Comparison of ENCODE assay signal across 19 mouse cellular contexts in the genomic region with DNA sequence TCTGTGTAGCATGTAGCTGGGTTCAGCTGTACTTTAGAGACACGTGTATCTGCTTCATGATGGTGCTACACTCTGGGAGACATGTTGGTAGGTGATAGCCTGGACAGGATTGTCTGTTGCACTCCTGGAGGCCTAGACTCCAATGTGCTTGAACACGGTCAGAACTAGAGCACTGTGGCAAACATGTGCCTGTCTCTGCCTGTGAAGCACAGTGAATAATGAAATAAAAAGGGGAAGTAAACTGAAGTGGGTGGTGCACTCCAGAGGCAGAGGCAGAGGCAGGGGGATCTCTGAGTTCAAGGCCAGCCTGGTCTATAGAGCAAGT. TPM values are rescaled to one million over a fixed set of nuclear protein-coding genes. Genes with fewer than 3 reads are reported as not detected.
DNase-seq lines count a peak whose midpoint lies in the region; ATAC-seq and TF ChIP-seq lines count a peak whose summit lies in the region.
"Had no signal": no experiment of that assay in that cellular context is flagged by ENCODE, and none has a peak within 500 bp of the region (broad histone marks: within the 10 kb centered on the region; RNA-seq: fewer than 3 reads in every experiment).

No protein-coding gene starts in this region.

- H3K9ac ChIP-seq in lung, embryonic 16.5 days (ENCODE audit: low read length), result no peak overlapping the region
- peak overlapping the region; percentile 28; the same call in 1 of the 2 replicates for H3K9ac ChIP-seq in intestine, postnatal 0 days (ENCODE audit: low read depth, low read length)
- no peak overlapping the region for H3K9ac ChIP-seq in stomach, embryonic 14.5 days (replicated peaks; ENCODE audit: low read depth, low read length)
- H3K9ac ChIP-seq: forebrain, embryonic 15.5 days; heart, embryonic 12.5 days; limb, embryonic 13.5 days had no signal

- no peak overlapping the region for H3K4me3 ChIP-seq in lung, embryonic 16.5 days (ENCODE audit: low read length)
- H3K4me3 ChIP-seq in intestine, postnatal 0 days (ENCODE audit: low read depth, low read length), result peak overlapping the region; percentile 31; the same call in 1 of the 2 replicates
- no peak overlapping the region for H3K4me3 ChIP-seq in stomach, embryonic 14.5 days (ENCODE audit: low read depth, low read length)
- H3K4me3 ChIP-seq: forebrain, embryonic 15.5 days; heart, embryonic 12.5 days; limb, embryonic 13.5 days; myocyte had no signal

- DNase-seq in lung, postnatal 14 days, result no peak
- DNase-seq in right cerebral cortex, postnatal 36 days (ENCODE audit: low spot score in 2 of 2), result no peak
- DNase-seq in urinary bladder, postnatal 36 days (ENCODE audit: low spot score in 2 of 2), result no peak
- no peak for DNase-seq in gastrocnemius, postnatal 36 days
- DNase-seq: cerebellum, adult 11-12 months; kidney, adult 18-20 months; kidney, postnatal 25 days had no signal

- no peaks in the 10 kb centered on the region for H3K27me3 ChIP-seq in lung, embryonic 16.5 days (ENCODE audit: control insufficient read depth, insufficient read depth, low read depth, low read length)
- no peaks in the 10 kb centered on the region for H3K27me3 ChIP-seq in intestine, postnatal 0 days (replicated peaks; ENCODE audit: control insufficient read depth, insufficient read depth, low read length)
- no peaks in the 10 kb centered on the region for H3K27me3 ChIP-seq in stomach, embryonic 14.5 days (ENCODE audit: control insufficient read depth, insufficient read depth, low read length)
- H3K27me3 ChIP-seq: forebrain, embryonic 15.5 days; heart, embryonic 12.5 days; limb, embryonic 13.5 days had no signal

- ATAC-seq in lung, embryonic 16.5 days (ENCODE audit: low read depth), result no peak
- ATAC-seq in activated CD4-positive, CD25-positive, alpha-beta regulatory T cell, adult 4 months, result peak; percentile 18
- 0 out of 2 replicates have a peak, but pooled peaks have one; percentile 9 for ATAC-seq in intestine, postnatal 0 days
- ATAC-seq in stomach, embryonic 14.5 days (ENCODE audit: insufficient number of reproducible peaks, insufficient read depth, low FRiP score, low read depth), result 0 out of 2 replicates have a peak, but pooled peaks have one; percentile 29
- ATAC-seq: forebrain, embryonic 15.5 days had no signal

- H3K9me3 ChIP-seq in lung, embryonic 16.5 days (ENCODE audit: control insufficient read depth, low read length), result no peaks in the 10 kb centered on the region
- H3K9me3 ChIP-seq in intestine, postnatal 0 days (ENCODE audit: control insufficient read depth), result no peaks in the 10 kb centered on the region
- no peaks in the 10 kb centered on the region for H3K9me3 ChIP-seq in stomach, embryonic 14.5 days (ENCODE audit: control insufficient read depth, low read depth, low read length)
- H3K9me3 ChIP-seq: forebrain, embryonic 15.5 days; heart, embryonic 12.5 days had no signal

- intact Hi-C loops in gastrocnemius, postnatal 36 days (cut with DNase I), result no loop called here

- H3K27ac ChIP-seq in lung, embryonic 16.5 days (ENCODE audit: low read length), result peak overlapping the region; percentile 93
- H3K27ac ChIP-seq in intestine, postnatal 0 days (ENCODE audit: low read depth, low read length), result peak overlapping the region; percentile 76
- H3K27ac ChIP-seq in stomach, embryonic 14.5 days (ENCODE audit: low read length), result no peak overlapping the region
- H3K27ac ChIP-seq: forebrain, embryonic 15.5 days; limb, embryonic 13.5 days had no signal

- no peaks in the 10 kb centered on the region for H3K4me1 ChIP-seq in lung, embryonic 16.5 days (replicated peaks; ENCODE audit: control insufficient read depth, insufficient read depth, low read length)
- no peaks in the 10 kb centered on the region for H3K4me1 ChIP-seq in intestine, postnatal 0 days (replicated peaks; ENCODE audit: control insufficient read depth, insufficient read depth, low read length)
- H3K4me1 ChIP-seq in stomach, embryonic 14.5 days (ENCODE audit: control insufficient read depth, insufficient read depth, low read length), result no peaks in the 10 kb centered on the region
- H3K4me1 ChIP-seq: forebrain, embryonic 15.5 days; heart, embryonic 12.5 days; limb, embryonic 13.5 days had no signal

- no peaks in the 10 kb centered on the region for H3K36me3 ChIP-seq in lung, embryonic 16.5 days (ENCODE audit: control insufficient read depth, insufficient read depth, low read length)
- no peaks in the 10 kb centered on the region for H3K36me3 ChIP-seq in intestine, postnatal 0 days (ENCODE audit: control insufficient read depth, insufficient read depth)
- H3K36me3 ChIP-seq in stomach, embryonic 14.5 days (ENCODE audit: control insufficient read depth, insufficient read depth, low read length), result no peaks in the 10 kb centered on the region
- H3K36me3 ChIP-seq: forebrain, embryonic 15.5 days; heart, embryonic 12.5 days; limb, embryonic 13.5 days had no signal

- H3K4me2 ChIP-seq in lung, embryonic 16.5 days (ENCODE audit: low read depth, low read length), result no peak overlapping the region
- peak overlapping the region; percentile 59 for H3K4me2 ChIP-seq in intestine, postnatal 0 days (replicated peaks; ENCODE audit: low read depth)
- H3K4me2 ChIP-seq in stomach, embryonic 14.5 days (replicated peaks; ENCODE audit: low read depth, low read length), result no peak overlapping the region
- H3K4me2 ChIP-seq: forebrain, embryonic 15.5 days; heart, embryonic 12.5 days; limb, embryonic 13.5 days had no signal

- WGBS in lung, embryonic 16.5 days, result 49% methylated on average over 2 of the region's 2 CpGs
- 53% methylated on average over 2 of the region's 2 CpGs for WGBS in intestine, postnatal 0 days
- 74% methylated on average over 2 of the region's 2 CpGs for WGBS in stomach, embryonic 14.5 days

- TF ChIP-seq CTCF in intestine, postnatal 0 days (IDR thresholded peaks at IDR 0.05; ENCODE audit: low read depth), result no peak

RNA-seq across cellular contexts. Expression of gene Hsh2d, which starts 0.7 kb away (rescaled TPM):
- 0.41 and 0.60 TPM in 2 replicates for polyA plus RNA-seq in lung, embryonic 16.5 days (2015; fragmentation: Nextera tagmentation; extraction: Ambion mirVana)
- polyA plus RNA-seq in activated CD4-positive, CD25-positive, alpha-beta regulatory T cell, adult 4 months (2017; shearing (Covaris generic)), result 10 to 100 TPM; 22.2 to 29.1 TPM
- polyA plus RNA-seq in intestine, postnatal 0 days (2015; fragmentation: Nextera tagmentation; extraction: Ambion mirVana), result 3.6 and 4.0 TPM in 2 replicates
- 1.4 TPM in 2 replicates for polyA plus RNA-seq in stomach, embryonic 14.5 days (2014; fragmentation: Nextera tagmentation; extraction: Ambion mirVana)
- total RNA-seq in gastrocnemius, postnatal 36 days (2021), result not detected
- total RNA-seq: gastrocnemius, adult 8-10 months; left cerebral cortex, adult 18-20 months had no signal
- polyA plus RNA-seq: forebrain, embryonic 15.5 days; hindbrain, embryonic 11.5 days; limb, embryonic 13.5 days; myocyte had no signal

RNA-seq across cellular contexts. Expression of gene Cib3, which starts 22.5 kb away (rescaled TPM):
- 0.20 TPM in 1 of 2 replicates, not detected in the other for polyA plus RNA-seq in lung, embryonic 16.5 days (2015; fragmentation: Nextera tagmentation; extraction: Ambion mirVana)
- under 1 TPM; 0.46 to 0.51 TPM for polyA plus RNA-seq in activated CD4-positive, CD25-positive, alpha-beta regulatory T cell, adult 4 months (2017; shearing (Covaris generic))
- polyA plus RNA-seq in intestine, postnatal 0 days (2015; fragmentation: Nextera tagmentation; extraction: Ambion mirVana), result 0.16 and 0.27 TPM in 2 replicates
- polyA plus RNA-seq in stomach, embryonic 14.5 days (2014; fragmentation: Nextera tagmentation; extraction: Ambion mirVana), result not detected in 2 replicates
- total RNA-seq in gastrocnemius, postnatal 36 days (2021), result not detected
- total RNA-seq: gastrocnemius, adult 8-10 months; left cerebral cortex, adult 18-20 months had no signal
- polyA plus RNA-seq: cortical plate, adult 2 months; forebrain, embryonic 15.5 days; heart, embryonic 12.5 days; hindbrain, embryonic 11.5 days; limb, embryonic 13.5 days; myocyte had no signal

RNA-seq across cellular contexts. Expression of gene Gm11034, which starts 23.3 kb away (rescaled TPM):
- polyA plus RNA-seq in lung, embryonic 16.5 days (2015; fragmentation: Nextera tagmentation; extraction: Ambion mirVana), result not detected in 2 replicates
- polyA plus RNA-seq in activated CD4-positive, CD25-positive, alpha-beta regulatory T cell, adult 4 months (2017; shearing (Covaris generic)), result not detected
- not detected in 2 replicates for polyA plus RNA-seq in intestine, postnatal 0 days (2015; fragmentation: Nextera tagmentation; extraction: Ambion mirVana)
- polyA plus RNA-seq in stomach, embryonic 14.5 days (2014; fragmentation: Nextera tagmentation; extraction: Ambion mirVana), result not detected in 2 replicates
- not detected for total RNA-seq in gastrocnemius, postnatal 36 days (2021)
- total RNA-seq: gastrocnemius, adult 8-10 months; left cerebral cortex, adult 18-20 months had no signal
- polyA plus RNA-seq: cortical plate, adult 2 months; forebrain, embryonic 15.5 days; heart, embryonic 12.5 days; hindbrain, embryonic 11.5 days; limb, embryonic 13.5 days; myocyte had no signal

RNA-seq across cellular contexts. Expression of gene Rab8a, which starts 29.2 kb away (rescaled TPM):
- polyA plus RNA-seq in lung, embryonic 16.5 days (2015; fragmentation: Nextera tagmentation; extraction: Ambion mirVana), result 112 and 125 TPM in 2 replicates
- 100 to 1,000 TPM; 159 to 162 TPM for polyA plus RNA-seq in activated CD4-positive, CD25-positive, alpha-beta regulatory T cell, adult 4 months (2017; shearing (Covaris generic))
- polyA plus RNA-seq in intestine, postnatal 0 days (2015; fragmentation: Nextera tagmentation; extraction: Ambion mirVana), result 165 and 177 TPM in 2 replicates
- 81.5 and 86.4 TPM in 2 replicates for polyA plus RNA-seq in stomach, embryonic 14.5 days (2014; fragmentation: Nextera tagmentation; extraction: Ambion mirVana)
- 10 to 100 TPM in 1 of 2 experiments, 1 to 10 TPM in 1; 6.0 to 10.0 TPM for total RNA-seq in gastrocnemius, postnatal 36 days (2021)

RNA-seq across cellular contexts. Expression of gene Fam32a, which starts 29.4 kb away (rescaled TPM):
- polyA plus RNA-seq in lung, embryonic 16.5 days (2015; fragmentation: Nextera tagmentation; extraction: Ambion mirVana), result 76.1 and 78.7 TPM in 2 replicates
- polyA plus RNA-seq in activated CD4-positive, CD25-positive, alpha-beta regulatory T cell, adult 4 months (2017; shearing (Covaris generic)), result 100 to 1,000 TPM in 1 of 2 experiments, 10 to 100 TPM in 1; 98.8 to 108 TPM
- polyA plus RNA-seq in intestine, postnatal 0 days (2015; fragmentation: Nextera tagmentation; extraction: Ambion mirVana), result 54.1 and 54.3 TPM in 2 replicates
- polyA plus RNA-seq in stomach, embryonic 14.5 days (2014; fragmentation: Nextera tagmentation; extraction: Ambion mirVana), result 66.9 and 75.5 TPM in 2 replicates
- total RNA-seq in gastrocnemius, postnatal 36 days (2021), result 1 to 10 TPM; 8.3 to 8.6 TPM
